Mouse (Mus musculus) spleen, adult 2 months (tissue): ENCODE measurements around the gene Atp10a. TPM values are rescaled to one million over a fixed set of nuclear protein-coding genes. Genes with fewer than 3 reads are reported as not detected.

ENCODE experiments used
- DNase-seq, 2 experiments: peaks; one replicate each; pipeline versions ENCODE4 v3.0.0 to v3.0.0-alpha.2; 2012 to 2021; ENCODE audit warnings: low spot score in 2 of 2, low read depth in 1 of 2
- H3K27ac ChIP-seq: fragments of 200-500 bp; 2 replicates; pipeline ENCODE4 v1.5.1; 2012; ENCODE audit warnings: low read length, inconsistent platforms; ENCODE audit not compliant: insufficient read depth
- H3K27me3 ChIP-seq: fragments of 200-500 bp; 2 replicates; pipeline ENCODE4 v1.6.1; 2012; ENCODE audit warnings: mild to moderate bottlenecking, moderate library complexity, low read length, inconsistent platforms; ENCODE audit not compliant: control insufficient read depth, insufficient read depth
- H3K36me3 ChIP-seq: fragments of 200-500 bp; 2 replicates; pipeline ENCODE4 v1.6.1; 2012; ENCODE audit warnings: mild to moderate bottlenecking, low read length, inconsistent platforms; ENCODE audit not compliant: control insufficient read depth, insufficient read depth
- H3K4me1 ChIP-seq: fragments of 200-500 bp; 2 replicates; pipeline ENCODE4 v1.6.1; 2011; ENCODE audit warnings: inconsistent platforms; ENCODE audit not compliant: control insufficient read depth, insufficient read depth, insufficient read length
- H3K4me3 ChIP-seq: fragments of 200-500 bp; 2 replicates; pipeline ENCODE4 v1.5.1; 2011; ENCODE audit warnings: mild to moderate bottlenecking, inconsistent platforms; ENCODE audit not compliant: insufficient read depth, insufficient read length; ENCODE audit errors: extremely low read depth
- CTCF ChIP-seq: fragments of 200-500 bp; IDR thresholded peaks from 2 replicates; pipeline ENCODE4 v1.5.1; 2011; ENCODE audit warnings: mild to moderate bottlenecking, inconsistent platforms; ENCODE audit not compliant: insufficient read depth, insufficient read length, insufficient replicate concordance; ENCODE audit errors: extremely low read depth
- POLR2A ChIP-seq: fragments of 200-500 bp; IDR thresholded peaks from 2 replicates; pipeline ENCODE4 v1.6.1; 2011; ENCODE audit warnings: low read depth, low read length, inconsistent platforms
- WGBS: fragments of 180-500 bp; shearing (Covaris S2); methylation state at CpG from one replicate; pipeline ENCODE4 v1.1.7; 2018; 5-methylcytosine and 5-hydroxymethylcytosine counted together
- polyA plus RNA-seq: library from polyadenylated mRNA; depleted of rRNA; stranded (reverse); fragments of >200 nt; gene quantifications from 2 replicates; pipeline ENCODE4 v1.2.3, GENCODE M21; 2012

Atp10a gene
- polyA plus RNA-seq, 1 experiment = 2.6 TPM

- peaks cover 2% of the 10 kb centered on the region; the same call in 1 of the 2 replicates for H3K4me1 ChIP-seq
- H3K27me3 ChIP-seq = no peaks in the 10 kb centered on the region
- no peak for DNase-seq
- H3K4me3 ChIP-seq = no peak overlapping the region
- TF ChIP-seq POLR2A (no peak), CTCF (no peak)
- H3K27ac ChIP-seq = no peak overlapping the region
- WGBS = 84% methylated on average over 6 of the region's 6 CpGs
- H3K36me3 ChIP-seq = no peaks in the 10 kb centered on the region
These were observed 34.3 kb downstream of the Atp10a start for GRCm38 (mm10) chr7:58690069-58690923.

GRCm38 (mm10) chr7:58690997-58691596 lies 35.1 kb downstream of the Atp10a start:
- no peaks in the 10 kb centered on the region for H3K36me3 ChIP-seq
- no peak for DNase-seq
- H3K4me3 ChIP-seq = no peak overlapping the region
- H3K27me3 ChIP-seq = no peaks in the 10 kb centered on the region
- no peak for TF ChIP-seq POLR2A
- TF ChIP-seq CTCF = no peak
- peaks cover 2% of the 10 kb centered on the region; the same call in 1 of the 2 replicates for H3K4me1 ChIP-seq
- no peak overlapping the region for H3K27ac ChIP-seq
- WGBS = 79% methylated on average over 6 of the region's 6 CpGs

- Histone ChIP-seq H3K27ac (no peak overlapping the region), H3K36me3 (no peaks in the 10 kb centered on the region), H3K4me1 (peaks cover 2% of the 10 kb centered on the region; the same call in 1 of the 2 replicates), H3K4me3 (no peak overlapping the region), H3K27me3 (no peaks in the 10 kb centered on the region)
- WGBS = 75% methylated on average over 2 of the region's 2 CpGs
- DNase-seq = no peak
- TF ChIP-seq POLR2A = no peak
- no peak for TF ChIP-seq CTCF
These were observed 36.7 kb downstream of the Atp10a start for GRCm38 (mm10) chr7:58692704-58693103.

- TF ChIP-seq POLR2A = no peak
- TF ChIP-seq CTCF = no peak
- DNase-seq = no peak
- Histone ChIP-seq H3K4me3 (no peak overlapping the region), H3K27ac (no peak overlapping the region), H3K36me3 (no peaks in the 10 kb centered on the region), H3K27me3 (no peaks in the 10 kb centered on the region), H3K4me1 (peaks cover 2% of the 10 kb centered on the region; the same call in 1 of the 2 replicates)
- 54% methylated on average over 3 of the region's 3 CpGs for WGBS
These were observed 37.4 kb downstream of the Atp10a start for GRCm38 (mm10) chr7:58693342-58693741.

GRCm38 (mm10) chr7:58695661-58696060 lies 39.7 kb downstream of the Atp10a start:
- Histone ChIP-seq H3K4me3 (no peak overlapping the region), H3K27me3 (no peaks in the 10 kb centered on the region), H3K27ac (no peak overlapping the region), H3K4me1 (peaks cover 2% of the 10 kb centered on the region; the same call in 1 of the 2 replicates), H3K36me3 (no peaks in the 10 kb centered on the region)
- 77% methylated on average over 1 of the region's 1 CpGs for WGBS
- TF ChIP-seq CTCF = no peak
- DNase-seq = no peak

- H3K27me3 ChIP-seq = no peaks in the 10 kb centered on the region
- H3K27ac ChIP-seq = no peak overlapping the region
- H3K36me3 ChIP-seq = no peaks in the 10 kb centered on the region
- 17% methylated on average over 2 of the region's 2 CpGs for WGBS
- no peak for DNase-seq
- TF ChIP-seq POLR2A (no peak), CTCF (no peak)
- peaks cover 2% of the 10 kb centered on the region; the same call in 1 of the 2 replicates for H3K4me1 ChIP-seq
- H3K4me3 ChIP-seq = no peak overlapping the region
These were observed 41.1 kb downstream of the Atp10a start for GRCm38 (mm10) chr7:58697092-58697491.
